16 mouse cellular contexts compared by ENCODE assay signal in the genomic region with DNA sequence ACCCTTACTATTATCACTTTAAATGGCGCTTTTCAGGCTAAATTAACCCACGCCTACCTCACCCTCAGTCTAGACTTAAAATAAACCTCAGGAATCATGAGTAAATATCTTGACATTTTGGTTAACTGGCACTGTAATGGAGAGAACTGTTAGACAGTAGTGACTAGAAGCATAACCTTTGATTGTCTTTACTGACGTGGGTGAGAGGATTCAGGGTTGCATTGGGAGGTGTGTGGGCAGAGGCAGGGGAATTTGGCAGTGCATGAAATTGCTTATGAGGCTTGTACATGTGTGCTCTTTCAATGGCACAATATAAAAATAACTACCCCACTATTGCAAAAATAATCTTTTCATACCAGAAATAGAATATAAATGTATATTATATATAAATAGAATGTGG.
"Had no signal": no experiment of that assay in that cellular context is flagged by ENCODE, and none has a peak within 500 bp of the region (broad histone marks: within the 10 kb centered on the region; RNA-seq: fewer than 3 reads in every experiment).

No protein-coding gene starts in this region.

- H3K4me2 ChIP-seq: liver, embryonic 13.5 days; midbrain, embryonic 12.5 days had no signal

- H3K27me3 ChIP-seq: liver, embryonic 13.5 days; midbrain, embryonic 12.5 days had no signal

- H3K9me3 ChIP-seq: liver, embryonic 13.5 days; midbrain, embryonic 12.5 days had no signal

- H3K4me1 ChIP-seq: liver, embryonic 13.5 days had no signal

- H3K4me3 ChIP-seq: left cerebral cortex, adult 2 months; liver, embryonic 13.5 days; midbrain, embryonic 12.5 days had no signal

- DNase-seq: kidney, adult 18-20 months; kidney, adult 9 months; kidney, postnatal 14 days; kidney, postnatal 4 days; layer of hippocampus, adult 9-11 months; layer of hippocampus, postnatal 36 days; liver, embryonic 13.5 days; lung, adult 2 months; lung, postnatal 14 days; lung, postnatal 4 days; retina, postnatal 1 day; thymus, adult 2 months; thymus, postnatal 14 days; thymus, postnatal 4 days had no signal

- H3K9ac ChIP-seq: liver, embryonic 13.5 days; midbrain, embryonic 12.5 days had no signal

- H3K36me3 ChIP-seq: liver, embryonic 13.5 days; midbrain, embryonic 12.5 days had no signal

- H3K27ac ChIP-seq: left cerebral cortex, adult 2 months; liver, embryonic 13.5 days had no signal
